Mouse (Mus musculus): Measurements from ENCODE around the gene Rab43.
"Not testable (repeated sequence)": the region's sequence is repeated elsewhere in the genome, so short reads cannot be mapped to it uniquely, and the experiment has no call there.

Rab43 gene

DNA sequence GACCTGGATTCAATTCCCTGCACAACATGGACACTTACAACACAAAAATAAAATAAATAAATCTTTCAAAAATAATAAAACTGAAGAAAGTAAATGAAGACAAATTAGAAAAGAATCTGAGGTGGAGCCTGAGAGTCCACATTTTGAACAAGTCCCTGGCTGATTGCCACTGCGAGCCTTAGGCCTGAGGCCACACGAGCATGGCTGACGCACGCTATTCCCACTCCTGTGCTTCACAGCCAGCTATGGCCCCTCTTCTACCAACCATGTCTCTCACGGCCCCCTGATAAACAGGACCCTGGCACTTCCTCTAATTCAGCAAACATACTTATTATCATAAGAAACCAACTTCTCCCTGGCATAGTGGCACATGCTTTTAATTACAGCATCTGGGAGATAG lies 25.3 kb downstream of the Rab43 start:
- DNase-seq (ENCODE audit: low spot score in 2 of 2), result no peak

DNA sequence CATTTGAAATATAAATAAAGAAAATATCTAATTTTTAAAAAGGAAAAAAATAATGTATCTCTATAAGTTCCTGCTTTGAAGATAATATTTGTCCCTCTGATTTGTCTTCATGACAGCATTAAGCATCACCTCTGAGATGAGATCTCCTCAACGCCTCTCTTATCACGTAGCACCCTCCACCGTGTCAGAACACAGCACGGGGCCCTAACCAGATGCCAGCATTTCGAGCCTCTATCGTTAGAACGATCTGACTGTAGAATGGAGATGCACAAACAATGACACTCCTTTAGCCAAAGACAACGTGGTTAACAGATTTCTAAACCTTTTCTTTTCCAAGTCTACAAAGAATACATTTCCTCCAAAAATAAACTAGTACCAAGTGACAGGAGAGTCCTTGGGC lies 27.9 kb downstream of the Rab43 start:
- no peak for DNase-seq (ENCODE audit: low spot score in 2 of 2)

DNA sequence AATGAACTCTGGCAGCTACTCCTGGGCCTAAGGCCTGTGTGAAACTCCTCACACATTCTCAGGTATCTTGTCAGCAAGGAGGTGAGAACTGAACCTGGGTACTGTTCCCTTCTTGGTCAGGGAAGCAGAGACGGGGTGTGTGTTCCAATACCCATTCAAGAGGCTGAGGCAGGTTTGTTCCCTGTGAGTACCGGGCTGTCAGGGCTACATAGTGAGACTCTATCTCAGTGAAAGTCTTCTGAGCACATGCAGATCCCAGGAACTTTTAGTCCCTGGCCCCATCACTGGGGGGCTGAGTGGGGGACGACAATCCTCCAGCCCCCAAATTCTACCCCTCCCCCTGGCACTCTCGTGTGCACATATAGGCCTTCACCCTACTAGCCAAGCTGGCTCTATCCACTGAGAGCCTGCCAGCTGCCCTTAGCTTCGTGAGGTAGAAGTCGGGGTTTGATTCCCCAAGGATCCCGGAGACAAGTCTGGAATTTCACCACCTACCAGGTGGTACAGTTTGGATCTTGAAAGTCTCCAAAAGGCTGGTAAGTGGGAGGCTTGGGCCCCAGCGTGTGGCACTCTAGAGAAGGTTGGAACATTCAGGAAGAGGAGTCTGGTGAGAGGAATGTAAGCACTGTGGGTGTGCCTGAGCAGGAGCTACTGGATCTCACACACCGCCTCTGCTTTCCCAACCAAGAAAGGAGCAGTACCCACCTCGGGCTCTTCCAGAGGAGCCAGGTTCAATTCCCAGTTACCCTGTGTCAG lies 31.2 kb downstream of the Rab43 start:
- no peak for DNase-seq (ENCODE audit: low spot score in 2 of 2)

- DNase-seq (ENCODE audit: low spot score in 2 of 2), result no peak
These were observed 32.5 kb downstream of the Rab43 start for GRCm38 (mm10) chr6:87779174-87780165.

GRCm38 (mm10) chr6:87778294-87779173 lies 33.4 kb downstream of the Rab43 start:
- DNase-seq (ENCODE audit: low spot score in 2 of 2), result no peak

DNA sequence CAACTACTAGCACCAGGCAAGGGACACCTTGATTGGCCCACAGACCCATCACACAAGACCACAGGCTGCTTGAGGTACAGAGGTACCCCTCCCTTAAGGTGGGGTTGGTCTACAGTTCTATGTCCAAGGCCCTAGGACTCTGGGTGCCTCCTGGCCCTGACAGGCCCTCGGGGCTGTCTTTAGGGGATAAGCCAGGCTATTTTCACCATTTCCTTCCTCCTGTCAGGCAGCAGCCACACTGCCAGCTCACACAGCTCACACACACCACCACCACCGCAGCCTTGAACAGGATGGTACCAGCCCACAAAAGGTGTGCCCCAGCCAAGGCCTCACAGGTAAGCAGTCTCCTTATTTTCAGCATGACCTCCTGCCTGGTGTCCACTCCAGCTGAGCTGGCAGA lies 34.1 kb downstream of the Rab43 start, which contains the start of gene Gp9:
Gp9 (plus strand) TSS at position 231 of the 400 bp plus-strand sequence.
- no peak for DNase-seq (ENCODE audit: low spot score in 2 of 2)

- DNase-seq (ENCODE audit: low spot score in 2 of 2), result no peak
These were observed 35.3 kb downstream of the Rab43 start for GRCm38 (mm10) chr6:87776663-87777062.

- DNase-seq (ENCODE audit: low spot score in 2 of 2), result peak; percentile 51 to 69
These were observed 36.2 kb downstream of the Rab43 start for GRCm38 (mm10) chr6:87775588-87776245.

GRCm38 (mm10) chr6:87774909-87775308 lies 37.1 kb downstream of the Rab43 start:
- DNase-seq (ENCODE audit: low spot score in 2 of 2), result peak in 1 of 2 experiments; percentile 0

DNA sequence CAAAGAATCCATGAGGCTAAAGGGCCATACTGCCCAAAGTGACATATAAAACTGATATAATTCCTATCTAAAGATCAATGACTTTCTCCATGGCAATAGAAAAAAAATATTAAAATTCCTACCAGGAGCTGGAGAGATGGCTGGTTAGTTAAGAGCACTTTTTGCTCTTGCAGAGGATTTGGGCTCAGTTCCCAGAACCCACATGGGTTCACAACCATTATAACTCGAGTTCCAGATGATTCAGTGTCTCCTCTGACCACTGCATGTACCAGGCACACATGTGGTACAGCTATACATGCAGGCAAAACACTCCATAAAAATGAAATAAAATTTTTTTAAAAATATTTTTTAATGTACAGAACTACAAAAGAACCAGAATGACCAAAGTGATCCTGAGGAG lies 37.5 kb downstream of the Rab43 start:
- DNase-seq (ENCODE audit: low spot score in 2 of 2), result no peak

DNA sequence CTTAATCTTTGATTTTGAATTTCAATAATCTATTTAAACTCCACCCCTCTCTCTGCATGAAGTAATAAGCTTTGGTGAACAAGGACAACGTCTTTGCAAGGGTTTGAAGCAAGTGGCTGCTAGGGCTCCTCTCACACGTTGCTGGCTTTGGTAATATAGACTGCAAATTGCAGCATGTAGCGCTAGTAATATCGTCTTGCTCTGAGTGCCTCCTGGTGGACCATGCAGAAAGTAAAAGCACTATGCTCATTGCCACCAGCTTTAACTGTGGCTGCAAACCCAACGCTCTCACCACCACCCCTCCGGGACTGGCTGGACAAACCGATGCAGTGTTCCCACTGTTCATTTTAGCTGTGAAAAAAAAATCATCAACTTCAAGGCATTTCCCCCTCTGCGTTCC lies 41.3 kb downstream of the Rab43 start:
- no peak for DNase-seq (ENCODE audit: low spot score in 2 of 2)

GRCm38 (mm10) chr6:87764296-87764695 lies 47.7 kb downstream of the Rab43 start:
- DNase-seq (ENCODE audit: low spot score in 2 of 2), result not testable (repeated sequence)

DNA sequence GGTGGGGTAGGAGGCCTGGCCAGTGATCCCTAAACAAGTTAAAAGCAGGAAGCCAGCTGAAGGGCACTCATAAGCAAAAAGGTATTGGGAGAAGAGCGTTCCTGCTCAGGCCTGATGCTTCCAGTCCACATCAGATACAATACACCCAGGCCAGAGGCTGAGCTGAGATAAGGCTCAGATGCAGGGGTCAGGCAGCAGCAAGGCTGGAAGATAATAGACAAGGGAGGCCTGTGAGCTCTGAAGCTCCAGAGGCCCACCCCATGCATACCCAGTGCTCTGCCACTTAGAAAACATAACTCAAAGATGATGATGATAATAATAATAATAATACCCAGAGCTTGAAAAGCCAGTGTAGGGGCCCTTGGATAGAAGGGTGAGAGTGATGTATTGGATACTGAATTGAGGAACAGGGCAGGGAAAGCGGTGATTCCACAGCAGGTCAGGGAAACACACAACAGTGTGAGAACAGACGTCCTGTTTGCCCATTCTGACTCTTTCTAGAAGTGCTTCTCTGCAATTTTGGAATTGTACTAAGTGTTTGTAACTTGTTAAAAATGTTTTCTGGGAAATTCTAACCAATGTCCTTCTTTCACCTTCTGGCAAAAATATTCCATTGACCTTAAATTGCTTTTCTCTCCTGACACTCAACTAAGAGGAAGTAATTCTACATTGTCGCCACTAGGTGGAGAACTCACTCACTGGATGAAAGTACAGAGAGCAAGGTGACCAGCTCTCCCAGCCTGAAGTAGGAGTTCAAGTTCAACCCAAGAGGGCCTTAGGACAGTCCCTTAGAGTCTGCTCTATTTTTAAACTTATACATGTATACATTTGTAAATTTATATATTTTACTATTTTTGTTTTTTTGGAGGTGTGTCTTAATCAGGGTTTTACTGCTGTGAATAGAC lies 48.3 kb downstream of the Rab43 start:
- peak in 1 of 2 experiments; percentile 43 for DNase-seq (ENCODE audit: low spot score in 2 of 2)

GRCm38 (mm10) chr6:87762161-87762560 lies 49.8 kb downstream of the Rab43 start:
- no peak for DNase-seq (ENCODE audit: low spot score in 2 of 2)

- no peak for DNase-seq (ENCODE audit: low spot score in 2 of 2)
These were observed 52.1 kb downstream of the Rab43 start for GRCm38 (mm10) chr6:87759850-87760249.

DNA sequence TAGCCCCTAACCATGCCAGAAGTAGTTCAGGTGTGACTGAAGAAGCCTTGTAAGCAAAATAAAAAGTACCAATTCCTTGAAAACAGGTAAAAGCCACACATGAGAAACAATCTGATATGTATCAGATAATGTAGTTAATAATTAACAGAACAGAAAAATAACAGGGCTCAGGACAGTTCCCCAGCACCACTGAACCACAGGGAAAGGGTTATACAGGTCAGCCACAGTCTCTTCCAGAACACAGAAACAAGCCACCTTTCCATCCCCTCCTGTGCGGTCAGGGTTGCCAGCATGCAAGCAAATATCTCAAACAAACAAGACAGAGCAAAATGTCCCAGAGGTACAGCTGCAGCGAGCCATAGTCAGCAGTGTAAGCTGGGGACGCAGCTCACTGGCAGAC lies 52.6 kb downstream of the Rab43 start:
- no peak for DNase-seq (ENCODE audit: low spot score in 2 of 2)

GRCm38 (mm10) chr6:87756896-87757295 lies 55.1 kb downstream of the Rab43 start:
- no peak for DNase-seq (ENCODE audit: low spot score in 2 of 2)

DNA sequence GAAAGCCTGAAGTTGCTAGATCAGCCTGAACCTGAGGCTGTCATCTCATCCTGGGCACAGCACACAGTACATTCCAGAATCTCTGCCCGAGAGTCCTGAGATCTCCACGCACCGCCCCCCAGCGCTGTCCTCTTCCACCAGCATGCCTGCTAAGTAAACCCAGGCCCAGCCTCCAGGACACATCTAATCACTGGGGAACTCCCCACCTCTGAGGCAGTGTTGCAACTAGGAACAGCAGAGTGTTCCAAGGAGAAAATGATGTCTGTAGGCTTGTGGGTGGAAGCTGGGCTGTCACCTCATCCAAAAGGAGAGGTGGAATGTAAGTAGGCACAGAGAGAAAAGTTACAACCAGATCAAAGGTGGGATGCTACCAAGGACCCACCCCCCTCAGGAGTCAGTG lies 56.8 kb downstream of the Rab43 start:
- DNase-seq (ENCODE audit: low spot score in 2 of 2), result no peak

DNA sequence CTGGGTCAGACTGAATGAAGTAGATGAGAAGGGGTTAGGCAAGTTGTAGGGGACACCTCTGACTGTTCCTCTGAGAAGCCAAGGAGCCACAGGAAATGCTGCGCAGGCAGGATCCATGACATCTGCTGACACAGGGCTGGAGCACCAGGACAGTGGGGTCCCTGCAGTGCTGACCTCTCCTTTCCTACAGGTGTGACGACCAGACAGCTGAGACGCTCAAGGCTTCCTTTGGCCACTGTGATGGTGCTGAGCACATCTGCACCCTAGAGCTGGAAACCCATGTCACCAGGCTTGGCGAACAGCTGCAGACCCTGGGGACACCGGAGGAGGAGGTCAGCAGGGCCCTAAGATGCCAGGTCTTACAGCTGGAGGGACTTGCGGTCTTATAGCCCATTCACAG lies 60.4 kb downstream of the Rab43 start:
- no peak for DNase-seq (ENCODE audit: low spot score in 2 of 2)
